Mouse (Mus musculus) naive thymus-derived CD4-positive, alpha-beta T cell, adult 2 months (primary cell): ENCODE data around the gene Mfap1a.
"Not testable (repeated sequence)": the region's sequence is repeated elsewhere in the genome, so short reads cannot be mapped to it uniquely, and the experiment has no call there.

Source experiments
- DNase-seq: peaks from one replicate; pipeline ENCODE4 v3.0.0-alpha.2; 2011; ENCODE audit warnings: low read depth

Gene Mfap1a

DNA sequence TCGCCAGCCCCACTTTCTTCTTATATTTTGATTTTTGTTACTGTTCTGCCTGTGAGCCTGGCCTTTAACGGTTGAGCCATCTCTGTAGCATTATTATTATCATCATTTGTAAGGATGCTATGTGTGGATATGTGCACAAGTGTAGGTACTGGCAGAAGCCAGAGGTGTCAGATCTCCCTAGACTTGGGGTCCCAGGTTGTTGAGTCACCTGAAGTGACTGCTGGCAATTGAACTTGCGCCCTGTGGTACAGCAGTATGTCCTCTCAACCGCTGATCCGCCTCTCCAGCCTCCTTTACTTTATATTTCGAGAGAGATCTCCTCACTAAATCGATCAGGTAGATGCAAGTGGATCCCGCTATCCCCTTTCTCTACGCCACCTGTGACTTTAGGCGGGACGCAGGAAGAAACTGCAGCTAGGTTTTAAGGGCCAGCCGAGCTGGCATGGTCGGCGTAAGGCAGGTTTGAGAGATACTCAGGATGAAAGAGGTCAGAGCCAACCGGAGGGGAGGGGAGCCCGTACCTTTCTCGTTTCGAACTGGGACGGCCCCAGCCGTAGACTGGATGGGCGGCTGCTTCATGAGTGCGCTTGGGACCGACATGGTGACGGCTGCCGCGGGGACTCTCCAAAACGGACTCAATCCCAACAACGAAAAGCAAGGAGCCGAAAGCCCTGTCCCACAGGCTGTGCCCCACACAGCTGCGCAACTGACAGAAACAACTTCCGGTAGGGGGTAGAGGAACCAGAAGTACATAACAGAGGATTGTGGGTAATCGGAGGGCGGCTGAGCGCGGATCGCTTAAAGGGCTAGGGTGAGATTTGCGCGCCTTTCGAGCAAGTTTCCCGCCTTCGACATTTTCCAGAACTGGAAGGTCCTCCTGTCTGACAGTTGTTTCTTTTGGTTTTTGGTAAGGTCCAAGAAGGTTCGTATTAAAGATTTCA, at the start of gene Mfap1a, which contains the start of gene Wdr76:
Gene Mfap1a, minus strand, starts transcription at position 724 of the 941 bp plus-strand sequence.
Gene Wdr76, plus strand, starts transcription at position 782 of the 941 bp plus-strand sequence.
- DNase-seq: peak; percentile 89

- no peak for DNase-seq
Observed at GRCm38 (mm10) chr2:121551271-121551670, 44.8 kb upstream of the Mfap1a start.

GRCm38 (mm10) chr2:121549630-121550029, 43.2 kb upstream of the Mfap1a start:
- DNase-seq: no peak

GRCm38 (mm10) chr2:121544829-121545228, 38.4 kb upstream of the Mfap1a start:
- DNase-seq: no peak

- no peak for DNase-seq
Observed at GRCm38 (mm10) chr2:121525056-121525455, 18.6 kb upstream of the Mfap1a start.

DNA sequence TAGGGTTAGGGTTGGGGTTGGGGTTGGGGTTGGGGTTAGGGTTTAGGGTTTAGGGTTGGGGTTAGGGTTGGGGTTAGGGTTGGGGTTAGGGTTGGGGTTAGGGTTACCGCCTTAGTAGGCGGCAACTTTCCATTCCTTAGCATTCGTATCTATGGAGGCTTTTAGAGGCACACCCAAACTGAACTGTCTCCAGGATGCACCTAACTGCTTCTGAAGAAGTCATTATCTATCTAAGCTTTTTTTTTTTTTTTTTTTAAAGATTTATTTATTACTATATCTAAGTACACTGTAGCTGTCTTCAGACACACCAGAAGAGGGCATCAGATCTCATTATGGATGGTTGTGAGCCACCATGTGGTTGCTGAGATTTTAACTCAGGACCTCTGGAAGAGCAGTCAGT, 16.4 kb upstream of the Mfap1a start:
- DNase-seq: not testable (repeated sequence)

GRCm38 (mm10) chr2:121522006-121522405, 15.5 kb upstream of the Mfap1a start:
- no peak for DNase-seq

DNA sequence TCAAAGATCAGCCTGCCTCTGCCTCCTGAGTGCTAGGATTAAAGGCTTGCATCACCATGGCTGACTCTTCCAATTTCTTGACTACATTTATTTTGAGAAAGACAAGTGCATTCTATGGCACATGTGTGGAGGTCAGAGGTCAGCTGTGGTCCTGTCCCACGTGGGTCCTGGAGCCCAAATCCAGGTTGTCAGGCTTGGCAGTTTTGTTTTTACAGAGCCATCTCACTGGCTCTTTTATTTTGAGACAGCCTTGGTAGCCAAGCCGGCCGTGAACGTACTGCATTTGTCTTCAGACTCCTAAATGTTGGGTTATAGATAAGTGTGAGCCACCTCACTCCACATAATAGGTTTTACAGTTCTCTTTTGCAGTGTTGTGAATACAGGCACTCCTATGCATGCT, 12.2 kb upstream of the Mfap1a start:
- DNase-seq: not testable (repeated sequence)

DNA sequence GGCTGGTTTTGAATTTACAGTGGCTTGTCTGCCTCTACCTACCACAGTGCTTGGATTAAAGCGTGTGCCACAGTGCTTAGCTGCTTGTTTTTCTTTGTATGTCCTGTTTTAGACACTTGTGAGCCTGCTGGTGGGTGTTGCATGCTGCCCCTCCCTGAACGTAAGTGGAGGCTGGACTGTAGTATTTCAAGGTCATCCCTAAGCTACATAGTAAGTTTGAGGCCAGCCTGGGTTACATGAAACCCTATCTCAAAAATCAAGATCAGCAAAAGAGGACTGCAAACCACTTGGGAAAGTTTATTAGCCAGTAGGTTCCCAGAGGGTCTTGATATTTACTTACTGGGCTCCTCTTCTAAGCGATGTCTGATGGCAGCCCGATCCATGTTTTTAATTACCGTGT, 11.6 kb upstream of the Mfap1a start:
- no peak for DNase-seq

DNA sequence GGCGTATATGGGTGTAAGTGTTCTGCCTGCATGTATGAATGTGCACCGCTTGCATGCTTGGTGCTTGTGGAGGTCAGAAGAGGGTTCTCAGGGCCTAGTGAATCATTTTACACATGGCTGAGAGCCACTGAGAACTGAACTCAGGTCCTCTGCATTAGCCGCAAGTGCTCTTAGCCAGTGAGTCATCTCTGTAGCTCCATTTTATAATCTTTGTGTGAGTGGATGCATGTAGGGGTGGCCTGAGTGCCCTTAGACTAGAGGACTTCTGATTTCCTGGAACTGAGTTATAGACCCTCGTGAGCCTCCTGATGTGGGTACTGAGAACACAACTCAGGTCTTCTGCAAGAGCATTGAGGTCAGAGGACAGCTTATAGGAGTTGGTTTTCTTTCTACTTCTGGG, 7.7 kb upstream of the Mfap1a start:
- peak; percentile 9 for DNase-seq

DNA sequence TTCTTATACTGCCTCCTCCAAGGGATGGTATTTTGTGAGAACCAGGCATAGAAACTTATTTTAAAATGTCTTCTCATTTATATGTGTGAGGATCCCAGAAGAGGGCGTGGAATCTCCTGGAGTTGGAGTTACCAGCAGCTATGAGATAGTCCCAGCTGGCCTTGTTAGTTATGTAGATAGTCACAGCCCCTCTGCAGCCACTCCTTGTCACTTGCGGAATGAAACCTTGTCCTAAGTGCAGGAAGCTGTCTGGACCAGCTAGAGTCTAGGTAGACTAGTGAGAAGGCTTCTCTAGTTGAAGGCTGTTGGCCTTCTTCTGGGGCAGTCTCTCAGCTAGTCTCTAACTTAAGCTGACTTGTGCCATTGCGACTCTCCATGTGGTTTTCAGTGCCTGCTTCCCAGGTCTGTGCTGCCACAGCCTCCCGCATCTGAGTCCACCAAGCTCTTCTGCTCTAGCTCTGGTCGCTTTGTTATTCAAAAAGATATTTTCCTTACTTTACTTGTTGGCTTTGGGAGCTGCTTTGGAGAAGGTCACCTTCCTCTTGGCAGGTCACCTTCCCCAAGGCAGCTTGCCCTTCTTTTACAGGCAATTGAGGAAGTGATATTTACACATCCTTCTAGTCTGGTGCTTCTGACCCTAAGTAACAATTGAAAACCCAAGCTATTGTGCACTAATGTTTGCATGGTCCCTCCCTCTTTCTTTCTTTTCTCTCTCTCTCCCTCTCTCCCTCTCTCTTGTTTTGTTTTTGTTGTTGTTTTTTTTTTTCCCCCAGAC, 6.7 kb upstream of the Mfap1a start:
- DNase-seq: not testable (repeated sequence)

DNA sequence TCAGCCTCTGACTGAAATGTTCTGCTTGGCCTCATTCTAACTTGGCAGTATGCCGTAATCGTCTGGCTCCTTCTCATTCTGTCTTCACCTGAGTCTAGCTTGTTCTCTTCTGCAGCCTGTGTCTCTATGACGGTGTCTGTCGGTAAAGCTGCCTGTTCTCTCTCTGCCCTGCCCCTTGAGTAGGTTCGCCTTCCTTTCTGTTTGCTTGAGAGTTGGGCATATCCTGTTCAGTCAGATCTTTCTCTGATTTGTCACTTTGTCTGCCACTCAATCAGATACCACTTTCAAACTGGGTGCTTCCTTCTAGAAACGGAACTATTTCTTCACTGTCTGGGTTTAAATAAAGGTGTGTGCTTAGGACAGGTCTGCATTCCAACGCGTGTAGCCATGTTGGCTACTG, 4.9 kb upstream of the Mfap1a start:
- DNase-seq: peak; percentile 90

DNA sequence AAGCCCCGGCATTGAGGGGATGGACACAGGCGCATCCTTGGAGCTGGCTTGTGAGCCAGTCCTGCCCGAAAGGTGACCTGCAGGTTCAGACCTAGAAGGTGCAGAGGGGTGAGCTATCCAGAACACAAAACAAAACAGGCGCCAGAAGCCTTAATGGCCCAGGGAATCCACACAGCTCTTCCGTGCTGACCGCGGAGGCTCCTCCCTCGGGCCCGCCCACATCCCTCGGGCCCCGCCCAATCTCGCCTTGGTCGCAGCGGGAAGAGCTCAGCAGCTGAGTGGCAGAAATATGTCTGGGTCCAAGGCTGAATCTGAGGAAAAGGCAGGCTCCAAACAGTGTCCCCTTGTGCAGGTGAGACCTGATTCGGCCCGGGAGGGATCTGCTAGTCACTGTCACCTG, 3.1 kb upstream of the Mfap1a start:
- DNase-seq: peak; percentile 44

- peak; percentile 8 for DNase-seq
Observed at GRCm38 (mm10) chr2:121507951-121508330, 1.5 kb upstream of the Mfap1a start.

- peak; percentile 16 for DNase-seq
Observed at GRCm38 (mm10) chr2:121507173-121507950, 897 bp upstream of the Mfap1a start.

DNA sequence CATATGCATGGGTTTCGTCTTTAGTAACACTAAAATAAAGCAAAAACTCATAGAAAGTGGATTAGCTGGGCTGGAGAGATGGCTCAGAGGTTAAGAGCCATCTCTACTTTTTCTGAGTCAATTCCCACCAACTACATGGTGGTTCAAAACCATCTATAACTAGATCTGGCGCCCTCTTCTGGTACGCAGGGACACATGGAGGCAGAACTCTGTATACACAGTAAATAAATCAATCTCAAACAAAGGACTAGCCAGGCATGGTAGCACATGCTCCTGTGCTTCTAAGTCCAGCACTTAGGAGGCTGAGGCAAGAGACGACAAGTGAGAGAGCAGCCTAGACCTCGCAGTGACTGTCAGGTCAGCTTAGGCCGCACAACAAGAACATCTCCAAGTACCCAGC, 4.9 kb downstream of the Mfap1a start:
- DNase-seq: not testable (repeated sequence)

DNA sequence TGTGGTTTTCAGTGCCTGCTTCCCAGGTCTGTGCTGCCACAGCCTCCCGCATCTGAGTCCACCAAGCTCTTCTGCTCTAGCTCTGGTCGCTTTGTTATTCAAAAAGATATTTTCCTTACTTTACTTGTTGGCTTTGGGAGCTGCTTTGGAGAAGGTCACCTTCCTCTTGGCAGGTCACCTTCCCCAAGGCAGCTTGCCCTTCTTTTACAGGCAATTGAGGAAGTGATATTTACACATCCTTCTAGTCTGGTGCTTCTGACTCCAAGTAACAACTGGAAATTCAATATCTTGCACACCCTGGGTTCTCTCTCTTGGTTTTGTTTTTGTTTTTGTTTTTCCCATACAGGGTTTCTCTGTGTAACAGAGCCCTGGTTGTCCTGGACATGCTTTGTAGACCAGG, 22.1 kb downstream of the Mfap1a start:
- DNase-seq: not testable (repeated sequence)

GRCm38 (mm10) chr2:121483576-121483975, 22.9 kb downstream of the Mfap1a start:
- DNase-seq: no peak

DNA sequence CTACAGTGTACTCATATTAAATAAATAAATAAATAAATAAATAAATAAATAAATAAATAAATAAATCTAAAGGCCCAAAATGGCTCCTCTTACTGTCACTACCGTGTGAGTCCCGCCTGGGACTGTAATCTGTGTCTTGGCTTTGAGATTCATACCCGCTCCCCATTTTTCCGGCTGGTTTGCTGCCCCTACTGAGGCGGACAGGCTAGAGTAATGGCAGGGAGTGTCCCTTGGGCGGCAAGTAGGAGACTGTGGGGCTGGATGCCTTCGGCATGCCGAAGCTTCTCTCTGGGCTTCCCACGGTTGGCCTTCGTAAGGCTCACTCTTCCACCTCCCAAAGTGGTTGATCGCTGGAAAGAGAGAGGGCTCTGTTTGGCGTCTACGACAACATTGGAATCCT, 25.5 kb downstream of the Mfap1a start:
- not testable (repeated sequence) for DNase-seq

DNA sequence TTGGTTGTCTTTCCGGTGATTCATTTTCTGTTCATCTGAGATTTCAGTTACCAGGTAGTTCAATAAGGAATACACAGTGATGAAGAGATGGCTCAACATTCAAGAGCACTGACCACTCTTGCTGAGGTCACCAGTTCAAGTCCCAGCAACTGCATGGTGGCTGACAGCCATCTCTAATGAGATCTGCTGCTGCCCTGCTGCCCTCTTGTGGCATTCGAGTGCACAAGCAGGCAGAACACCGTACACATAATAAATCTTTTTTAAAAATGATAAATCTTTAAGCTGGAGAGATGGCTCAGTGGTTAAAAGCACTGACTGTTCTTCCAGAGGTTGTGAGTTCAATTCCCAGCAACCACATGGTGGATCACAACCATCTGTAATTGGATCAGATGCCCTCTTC, 26.0 kb downstream of the Mfap1a start:
- peak; percentile 66 for DNase-seq

DNA sequence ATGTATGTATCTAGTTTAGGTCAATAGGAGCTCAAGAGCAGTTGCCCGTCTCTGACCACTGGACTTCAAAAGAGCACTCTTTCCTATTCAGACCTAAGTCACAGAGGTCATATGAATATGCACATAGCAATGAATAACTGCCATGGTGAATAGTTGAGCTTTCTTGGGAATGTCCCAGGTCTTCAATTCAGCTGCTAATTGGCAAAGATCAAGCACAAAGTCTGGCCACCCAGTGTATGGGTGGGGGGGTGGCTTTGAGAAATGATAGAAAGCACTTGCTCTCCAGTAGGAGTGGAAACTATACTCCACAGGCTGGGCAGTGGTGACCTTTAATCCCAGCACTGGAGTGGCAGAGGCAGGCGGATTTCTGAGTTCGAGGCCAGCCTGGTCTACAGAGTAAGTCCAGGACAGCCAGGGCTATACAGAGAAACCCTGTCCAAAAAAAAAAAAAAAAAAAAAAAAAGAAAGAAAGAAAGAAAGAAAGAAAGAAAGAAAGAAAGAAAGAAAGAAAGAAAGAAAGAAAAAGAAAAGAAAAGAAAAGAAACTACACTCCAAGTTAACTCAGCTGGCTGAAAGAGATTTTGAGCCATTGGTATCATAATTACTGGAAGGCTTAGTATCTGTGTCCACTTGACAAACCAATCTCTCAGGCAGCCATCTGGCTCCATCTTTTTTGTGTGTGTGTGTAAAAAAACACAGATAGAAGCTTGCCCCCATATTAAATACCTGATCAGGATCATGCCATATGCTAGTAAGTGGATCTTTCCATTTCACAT, 28.8 kb downstream of the Mfap1a start:
- DNase-seq: no peak
